Mouse (Mus musculus): ENCODE results near the gene Ppp4r3b. TPM values are rescaled to one million over a fixed set of nuclear protein-coding genes. Genes with fewer than 3 reads are reported as not detected.

The Ppp4r3b gene
- 52.3 and 61.5 TPM in 2 replicates for polyA plus RNA-seq (2016; fragmentation: Nextera tagmentation; extraction: Ambion mirVana)

DNA sequence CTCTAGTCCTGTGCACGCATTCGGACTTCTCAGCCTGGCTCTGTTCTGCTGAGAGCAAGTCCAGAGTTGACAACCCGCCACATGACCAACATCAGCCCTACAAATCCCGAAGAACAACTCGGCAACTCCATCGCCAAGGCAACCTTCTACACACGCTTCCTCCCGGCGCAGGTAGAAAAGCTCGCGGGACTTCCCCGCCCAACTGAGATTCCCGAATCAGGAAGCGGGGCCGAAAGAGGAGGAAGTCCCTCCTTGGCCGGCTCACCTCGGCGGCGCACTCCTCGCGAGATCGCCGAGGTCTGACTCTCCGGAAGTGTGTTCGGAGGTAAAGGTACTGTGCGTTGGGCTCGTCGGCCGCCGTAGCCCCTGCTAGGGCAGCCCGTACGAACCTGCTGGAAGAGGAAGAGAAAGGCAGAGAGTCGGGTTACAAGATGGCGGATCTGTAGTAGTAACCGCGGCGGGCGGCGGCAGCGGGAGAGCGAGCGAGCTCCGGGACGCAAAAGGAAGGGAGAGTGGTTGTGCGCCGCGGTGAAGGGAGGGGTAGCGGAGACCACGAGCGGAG lies at the start of gene Ppp4r3b:
TSS of gene Ppp4r3b (plus strand) at position 328 of the 562 bp plus-strand sequence.
- under 1% methylated on average over 50 of the region's 50 CpGs for WGBS
- Histone ChIP-seq H3K4me1 (peaks cover 14% of the 10 kb centered on the region), H3K27me3 (ENCODE audit: insufficient read depth, poor library complexity, severe bottlenecking) (no peaks in the 10 kb centered on the region), H3K27ac (peak within 1 kb of the TSS; percentile 99), H3K4me3 (peak within 1 kb of the TSS; percentile 95), H3K36me3 (no peaks in the 10 kb centered on the region), H3K9me3 (no peaks in the 10 kb centered on the region)
- DNase-seq (ENCODE audit: low spot score): peak; percentile 100

DNA sequence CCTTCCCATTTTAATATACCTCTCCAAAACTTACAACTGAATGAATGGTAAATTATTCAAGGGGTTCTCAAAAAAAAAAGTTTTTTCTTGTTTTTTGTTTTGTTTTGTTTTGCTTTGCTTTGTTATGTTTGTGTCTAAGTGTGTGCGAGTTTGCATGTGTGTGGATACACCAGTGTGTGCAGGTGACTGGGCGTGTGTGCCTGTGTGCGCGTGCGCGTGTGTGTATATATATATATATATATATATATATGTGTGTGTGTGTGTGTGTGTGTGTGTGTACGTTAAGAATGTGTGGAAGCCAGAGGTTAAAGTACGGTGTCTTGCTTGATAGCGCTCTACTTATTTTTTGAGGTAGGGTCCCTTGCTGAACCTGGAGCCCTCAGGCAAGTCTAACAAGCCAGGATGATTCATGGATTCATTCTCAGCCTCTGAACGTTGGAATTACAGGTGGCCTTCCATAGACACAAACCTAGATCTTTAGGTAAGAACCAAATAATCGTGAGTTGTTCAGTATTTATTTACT lies 42.8 kb upstream of the Ppp4r3b start:
- peaks cover 13% of the 10 kb centered on the region for H3K36me3 ChIP-seq

DNA sequence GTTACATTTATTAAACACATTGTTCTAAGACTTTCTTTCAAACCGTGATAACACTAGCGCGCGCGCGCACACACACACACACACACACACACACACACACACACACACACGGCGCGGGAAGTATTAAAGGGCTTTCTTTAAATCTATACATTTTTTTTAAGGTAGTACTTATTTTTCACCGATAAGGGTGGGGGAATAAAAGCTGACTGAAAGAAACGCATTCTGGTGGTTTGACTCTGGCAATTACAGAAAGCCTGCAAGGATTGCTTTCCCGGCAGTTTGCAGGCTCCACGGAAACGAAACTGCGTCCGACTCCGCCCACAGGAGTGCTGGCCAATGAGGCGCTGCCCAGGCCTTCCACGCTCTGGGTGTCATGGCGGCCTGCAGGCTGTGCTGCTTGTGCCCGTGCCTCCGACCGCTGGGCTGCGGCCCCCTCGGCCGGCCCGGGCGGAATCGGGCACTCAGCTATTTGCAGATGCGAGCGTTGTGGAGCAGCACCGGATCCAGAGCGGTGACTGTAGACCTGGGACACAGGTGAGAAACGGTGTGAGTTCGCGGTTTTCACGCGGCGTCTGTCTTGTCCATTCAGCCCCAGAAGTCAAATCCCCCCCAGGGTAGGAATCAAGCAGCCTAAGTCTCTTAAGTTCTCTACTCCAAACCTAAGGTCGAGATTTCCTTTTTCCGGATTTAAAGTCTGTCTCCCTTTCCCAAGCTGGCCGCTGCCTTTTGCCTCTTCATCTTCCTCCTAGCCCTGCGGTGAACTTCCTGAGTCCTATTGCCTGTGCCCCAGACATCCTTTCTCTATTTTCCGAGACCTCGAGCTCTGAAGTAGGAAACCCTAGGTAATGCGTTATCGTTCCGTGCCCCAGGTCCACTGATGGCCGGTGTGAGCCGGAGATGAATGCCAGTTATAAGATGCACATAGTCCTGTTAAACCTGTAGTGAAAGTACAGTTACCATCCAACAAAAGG lies 42.0 kb upstream of the Ppp4r3b start, which contains the start of gene Pnpt1:
TSS of gene Pnpt1 (plus strand) at position 360 of the 971 bp plus-strand sequence.
- peaks cover 19% of the 10 kb centered on the region for H3K36me3 ChIP-seq
- H3K9me3 ChIP-seq: no peaks in the 10 kb centered on the region
- peak; percentile 97 for DNase-seq (ENCODE audit: low spot score)
- peak within 1 kb of the TSS; percentile 93 for H3K4me3 ChIP-seq
- H3K27me3 ChIP-seq (ENCODE audit: insufficient read depth, poor library complexity, severe bottlenecking): no peaks in the 10 kb centered on the region
- H3K27ac ChIP-seq: peak within 1 kb of the TSS; percentile 96
- WGBS: 6% methylated on average over 50 of the region's 50 CpGs
- H3K4me1 ChIP-seq: no peaks in the 10 kb centered on the region

More for the DNA sequence above, 42.8 kb upstream of the Ppp4r3b start:
- no peak for DNase-seq (ENCODE audit: low spot score)
- Histone ChIP-seq H3K27me3 (ENCODE audit: insufficient read depth, poor library complexity, severe bottlenecking) (no peaks in the 10 kb centered on the region), H3K4me1 (no peaks in the 10 kb centered on the region), H3K9me3 (no peaks in the 10 kb centered on the region), H3K4me3 (peak overlapping the region; percentile 93), H3K27ac (peak overlapping the region; percentile 96)
- 70% methylated on average over 11 of the region's 11 CpGs for WGBS

DNA sequence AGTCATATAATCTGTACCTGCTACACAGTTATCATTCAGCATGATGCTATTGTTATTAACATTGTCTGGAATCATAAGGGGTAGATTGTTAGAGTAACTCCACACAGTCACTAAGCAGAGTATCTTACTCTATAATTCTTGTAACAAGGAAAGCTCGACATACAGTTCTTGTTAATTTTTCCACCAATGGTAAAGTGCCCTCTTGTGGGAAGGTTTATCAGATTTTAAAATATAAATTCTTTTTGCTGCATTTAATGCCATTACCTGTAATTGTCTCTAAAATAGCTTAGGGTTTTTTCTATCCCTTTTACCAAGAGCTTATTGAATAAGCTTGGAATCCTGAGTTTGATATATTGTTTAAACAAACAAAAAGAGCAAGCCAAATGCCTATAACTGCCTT lies 32.0 kb upstream of the Ppp4r3b start:
- no peaks in the 10 kb centered on the region for H3K27me3 ChIP-seq (ENCODE audit: insufficient read depth, poor library complexity, severe bottlenecking)
- DNase-seq (ENCODE audit: low spot score): no peak
- H3K36me3 ChIP-seq: peaks cover 52% of the 10 kb centered on the region
- no peaks in the 10 kb centered on the region for H3K4me1 ChIP-seq
- 76% methylated on average over 1 of the region's 1 CpGs for WGBS
- no peak overlapping the region for H3K27ac ChIP-seq
- no peaks in the 10 kb centered on the region for H3K9me3 ChIP-seq
- H3K4me3 ChIP-seq: no peak overlapping the region

DNA sequence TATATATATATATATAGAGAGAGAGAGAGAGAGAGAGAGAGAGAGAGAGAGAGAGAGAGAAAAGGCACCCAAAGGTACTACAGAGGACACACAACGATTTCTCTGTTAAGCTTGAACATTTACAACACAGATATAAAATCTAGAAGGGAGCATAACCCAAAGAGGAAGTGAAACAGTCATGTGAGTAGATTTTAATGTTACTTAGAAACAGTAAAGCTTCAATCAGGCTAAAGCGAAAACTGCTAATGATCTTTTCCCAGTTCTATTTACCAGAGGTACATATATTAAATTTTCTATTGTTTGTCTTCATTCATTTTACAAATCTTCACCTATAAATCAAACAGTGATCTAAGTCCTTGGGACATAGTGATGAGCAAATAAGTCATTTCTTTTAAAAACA lies 23.8 kb upstream of the Ppp4r3b start:
- Histone ChIP-seq H3K9me3 (no peaks in the 10 kb centered on the region), H3K4me1 (no peaks in the 10 kb centered on the region), H3K4me3 (no peak overlapping the region), H3K27ac (no peak overlapping the region), H3K27me3 (ENCODE audit: insufficient read depth, poor library complexity, severe bottlenecking) (no peaks in the 10 kb centered on the region), H3K36me3 (peaks cover 52% of the 10 kb centered on the region)
- no peak for DNase-seq (ENCODE audit: low spot score)
- WGBS: 88% methylated on average over 2 of the region's 2 CpGs

DNA sequence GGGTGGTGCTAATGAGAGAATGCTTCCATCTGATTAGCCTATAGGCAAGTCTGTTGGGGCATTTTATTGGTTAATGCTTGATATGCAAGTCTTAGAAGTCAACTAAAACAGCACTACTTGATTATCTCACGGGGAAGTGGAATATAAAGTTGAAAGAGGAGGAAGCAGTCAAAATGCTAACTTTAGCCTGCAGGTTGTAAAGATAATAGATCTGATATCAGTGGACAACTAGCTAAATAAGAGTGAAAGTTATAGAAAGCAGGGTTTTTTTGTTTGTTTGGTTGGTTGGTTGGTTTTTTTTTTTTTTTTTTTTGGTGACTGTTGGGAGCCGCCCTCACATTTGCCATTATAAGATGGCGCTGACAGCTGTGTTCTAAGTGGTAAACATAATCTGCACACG lies 9.1 kb upstream of the Ppp4r3b start:
- H3K4me3 ChIP-seq: no peak overlapping the region
- no peaks in the 10 kb centered on the region for H3K9me3 ChIP-seq
- H3K36me3 ChIP-seq: peaks cover 39% of the 10 kb centered on the region
- no peak overlapping the region for H3K27ac ChIP-seq
- H3K4me1 ChIP-seq: no peaks in the 10 kb centered on the region
- 93% methylated on average over 4 of the region's 4 CpGs for WGBS
- no peaks in the 10 kb centered on the region for H3K27me3 ChIP-seq (ENCODE audit: insufficient read depth, poor library complexity, severe bottlenecking)
- no peak for DNase-seq (ENCODE audit: low spot score)

DNA sequence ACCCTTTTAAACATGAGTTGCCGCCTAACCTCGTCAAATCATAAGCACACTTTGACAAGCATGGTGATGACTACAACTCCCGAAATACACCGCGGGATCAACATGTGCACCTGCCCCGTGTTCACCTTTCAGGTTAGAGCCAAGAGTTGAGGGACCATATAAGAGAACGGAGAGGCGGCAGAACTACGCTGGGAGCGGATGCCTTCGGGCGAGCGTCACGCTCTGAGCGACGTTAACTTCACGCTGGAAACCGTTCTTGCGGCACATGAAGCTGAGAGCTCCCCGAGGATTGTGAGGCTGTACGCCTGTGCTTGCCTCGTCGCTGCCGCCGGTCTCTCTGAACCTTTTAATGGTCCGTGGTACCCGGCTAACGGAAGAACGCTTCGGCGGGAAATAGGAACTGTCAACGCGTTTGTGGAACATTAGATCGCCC lies 715 bp upstream of the Ppp4r3b start:
- H3K4me3 ChIP-seq: peak overlapping the region; percentile 95
- H3K36me3 ChIP-seq: no peaks in the 10 kb centered on the region
- no peaks in the 10 kb centered on the region for H3K9me3 ChIP-seq
- H3K27me3 ChIP-seq (ENCODE audit: insufficient read depth, poor library complexity, severe bottlenecking): no peaks in the 10 kb centered on the region
- peak overlapping the region; percentile 99 for H3K27ac ChIP-seq
- DNase-seq (ENCODE audit: low spot score): peak; percentile 78
- H3K4me1 ChIP-seq: peaks cover 14% of the 10 kb centered on the region
- under 1% methylated on average over 34 of the region's 34 CpGs for WGBS

DNA sequence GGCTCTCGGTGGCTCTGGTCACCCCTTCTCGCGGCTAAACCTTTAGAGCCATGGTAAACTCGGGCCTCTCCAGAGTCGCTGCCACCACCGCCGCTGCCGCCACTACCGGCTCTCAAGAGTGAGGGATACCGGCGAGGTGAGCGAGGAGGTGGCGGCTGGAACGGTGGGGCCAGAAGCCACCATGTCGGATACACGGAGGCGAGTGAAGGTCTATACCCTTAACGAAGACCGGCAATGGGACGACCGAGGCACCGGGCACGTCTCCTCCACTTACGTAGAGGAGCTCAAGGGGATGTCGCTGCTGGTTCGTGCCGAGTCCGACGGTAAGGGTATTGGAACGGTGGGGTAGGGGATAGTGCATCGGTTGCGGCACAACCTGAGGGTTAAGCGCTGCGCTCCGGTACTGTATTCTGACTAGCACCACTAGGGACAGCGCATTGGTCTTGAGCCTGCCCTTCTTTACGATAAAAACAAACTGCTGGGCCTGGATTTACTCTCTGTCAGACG lies 488 bp downstream of the Ppp4r3b start:
- no peaks in the 10 kb centered on the region for H3K27me3 ChIP-seq (ENCODE audit: insufficient read depth, poor library complexity, severe bottlenecking)
- H3K4me1 ChIP-seq: peaks cover 14% of the 10 kb centered on the region
- DNase-seq (ENCODE audit: low spot score): peak; percentile 88
- H3K36me3 ChIP-seq: no peaks in the 10 kb centered on the region
- peak overlapping the region; percentile 99 for H3K27ac ChIP-seq
- under 1% methylated on average over 38 of the region's 38 CpGs for WGBS
- H3K9me3 ChIP-seq: no peaks in the 10 kb centered on the region
- H3K4me3 ChIP-seq: peak overlapping the region; percentile 95

DNA sequence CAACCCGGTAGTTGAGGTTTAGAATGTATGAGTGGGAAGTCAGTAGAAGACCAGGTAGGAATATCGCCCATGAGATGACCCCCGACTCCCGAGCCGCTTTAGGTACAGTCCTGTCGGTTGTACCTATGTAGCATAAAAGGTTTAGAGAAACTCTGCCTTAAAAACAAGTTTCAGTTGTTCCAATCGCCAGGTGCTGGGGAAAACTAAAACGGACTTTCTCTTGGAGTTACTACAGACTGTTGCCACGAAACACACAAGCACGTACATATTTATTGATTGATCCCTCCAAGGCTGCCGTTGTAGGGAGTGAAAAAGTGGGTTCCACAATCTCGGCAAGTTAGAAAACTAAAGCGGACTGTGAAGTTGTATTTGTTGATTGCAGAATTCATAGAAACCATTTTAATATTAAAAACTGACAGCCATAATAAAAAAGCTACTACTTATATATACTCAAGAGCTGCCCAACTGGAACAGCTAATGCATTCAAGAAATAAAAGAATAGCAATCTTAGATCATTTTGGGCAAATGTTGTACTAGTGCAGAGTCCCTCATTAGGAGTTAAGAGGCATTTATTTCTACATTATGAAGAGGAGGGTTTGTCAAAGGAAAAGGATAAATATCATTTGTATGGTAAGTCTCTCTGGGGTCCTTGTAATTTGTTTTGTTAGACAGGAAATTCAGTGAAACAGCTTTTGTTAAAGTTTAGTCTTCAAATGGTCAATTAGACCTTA lies 1.2 kb downstream of the Ppp4r3b start:
- H3K27me3 ChIP-seq (ENCODE audit: insufficient read depth, poor library complexity, severe bottlenecking): no peaks in the 10 kb centered on the region
- peak overlapping the region; percentile 99 for H3K27ac ChIP-seq
- H3K4me1 ChIP-seq: peaks cover 14% of the 10 kb centered on the region
- no peaks in the 10 kb centered on the region for H3K9me3 ChIP-seq
- H3K36me3 ChIP-seq: 0 out of 2 replicates have a peak, but pooled peaks cover 3% of the 10 kb centered on the region
- 6% methylated on average over 13 of the region's 13 CpGs for WGBS
- peak overlapping the region; percentile 95 for H3K4me3 ChIP-seq
- no peak for DNase-seq (ENCODE audit: low spot score)

DNA sequence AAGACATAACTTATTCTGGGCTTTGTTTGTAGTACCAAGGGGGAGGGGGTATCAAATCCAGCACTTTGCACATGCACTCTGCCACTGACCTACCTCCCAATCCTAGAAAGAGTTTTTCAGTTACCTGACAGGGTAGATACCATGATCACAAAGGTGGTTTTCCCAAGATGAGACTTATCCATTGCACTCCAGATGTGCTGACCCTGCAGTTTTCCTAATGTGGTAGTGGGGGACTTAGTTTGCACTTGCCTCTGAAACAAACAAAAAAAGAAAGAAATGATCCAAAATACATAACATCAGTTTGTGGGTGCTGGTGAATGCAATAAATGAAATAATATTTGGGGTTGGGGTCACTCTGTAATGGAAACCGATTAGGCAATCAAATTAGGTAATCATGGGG lies 6.6 kb downstream of the Ppp4r3b start:
- Histone ChIP-seq H3K27ac (no peak overlapping the region), H3K36me3 (peaks cover 20% of the 10 kb centered on the region), H3K4me1 (0 out of 2 replicates have a peak, but pooled peaks cover 2% of the 10 kb centered on the region), H3K27me3 (ENCODE audit: insufficient read depth, poor library complexity, severe bottlenecking) (no peaks in the 10 kb centered on the region), H3K9me3 (no peaks in the 10 kb centered on the region), H3K4me3 (no peak overlapping the region)
- 82% methylated on average over 1 of the region's 1 CpGs for WGBS
- DNase-seq (ENCODE audit: low spot score): no peak

DNA sequence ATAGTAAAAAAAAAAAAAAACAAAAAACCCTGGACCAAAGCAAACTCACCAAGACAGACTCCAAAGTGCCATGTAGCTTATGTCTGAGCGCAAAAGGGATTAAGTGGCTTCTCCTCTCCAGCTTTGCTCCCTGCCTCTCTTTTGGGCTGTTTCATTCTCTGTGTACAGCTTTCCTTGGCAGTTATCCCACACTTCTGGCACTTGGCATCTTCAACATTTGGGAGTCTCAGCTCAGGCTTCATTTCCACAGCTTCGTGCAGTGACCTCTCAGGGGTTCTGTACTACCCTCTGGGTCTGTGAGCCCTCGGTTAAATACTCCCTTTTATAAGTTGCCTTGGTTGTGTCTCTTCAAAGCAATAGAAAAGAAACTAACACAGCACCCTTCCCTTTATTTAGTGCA lies 8.0 kb downstream of the Ppp4r3b start:
- H3K36me3 ChIP-seq: peaks cover 30% of the 10 kb centered on the region
- 90% methylated on average over 3 of the region's 3 CpGs for WGBS

DNA sequence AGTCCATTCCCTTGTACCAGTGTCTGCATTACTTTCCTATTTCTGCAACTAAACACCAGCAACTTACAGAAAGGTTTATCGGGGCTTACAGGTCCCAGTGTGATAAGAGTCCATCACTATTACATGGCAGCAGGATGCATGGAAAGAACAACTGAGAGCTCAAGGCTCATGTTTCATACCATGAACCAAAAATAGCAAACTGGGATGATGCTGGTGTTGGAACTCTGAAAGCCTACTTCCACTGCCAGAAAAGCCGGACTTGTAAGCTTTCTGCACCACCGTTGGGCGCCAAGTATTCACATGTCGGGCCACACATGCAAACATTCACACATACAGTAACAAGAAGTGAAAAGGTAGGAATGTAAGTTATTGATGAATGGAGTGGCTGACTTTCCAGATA lies 9.1 kb downstream of the Ppp4r3b start:
- no peak overlapping the region for H3K27ac ChIP-seq
- H3K4me1 ChIP-seq: no peaks in the 10 kb centered on the region
- no peaks in the 10 kb centered on the region for H3K27me3 ChIP-seq (ENCODE audit: insufficient read depth, poor library complexity, severe bottlenecking)
- H3K9me3 ChIP-seq: no peaks in the 10 kb centered on the region
- no peak overlapping the region for H3K4me3 ChIP-seq
- H3K36me3 ChIP-seq: peaks cover 41% of the 10 kb centered on the region
- no peak for DNase-seq (ENCODE audit: low spot score)
- WGBS: 74% methylated on average over 5 of the region's 5 CpGs

More for the DNA sequence above, 8.0 kb downstream of the Ppp4r3b start:
- Histone ChIP-seq H3K27ac (no peak overlapping the region), H3K9me3 (no peaks in the 10 kb centered on the region), H3K4me3 (no peak overlapping the region), H3K4me1 (no peaks in the 10 kb centered on the region), H3K27me3 (ENCODE audit: insufficient read depth, poor library complexity, severe bottlenecking) (no peaks in the 10 kb centered on the region)
- no peak for DNase-seq (ENCODE audit: low spot score)

Measured in heart, embryonic 10.5 days (tissue).